Mouse (Mus musculus) liver, adult 2 months (tissue): ENCODE data around the gene Gabrb2.

Experiments used
- CTCF ChIP-seq: fragments of 200-500 bp; IDR thresholded peaks from 2 replicates; pipeline ENCODE4 v1.5.1; 2011; ENCODE audit warnings: low read depth, low read length, control low read depth
- POLR2A ChIP-seq: fragments of 200-500 bp; IDR thresholded peaks from 2 replicates; pipeline ENCODE4 v1.6.1; 2011; ENCODE audit warnings: low read length, control low read depth; ENCODE audit not compliant: insufficient read depth; ENCODE audit errors: extremely low read depth

DNA sequence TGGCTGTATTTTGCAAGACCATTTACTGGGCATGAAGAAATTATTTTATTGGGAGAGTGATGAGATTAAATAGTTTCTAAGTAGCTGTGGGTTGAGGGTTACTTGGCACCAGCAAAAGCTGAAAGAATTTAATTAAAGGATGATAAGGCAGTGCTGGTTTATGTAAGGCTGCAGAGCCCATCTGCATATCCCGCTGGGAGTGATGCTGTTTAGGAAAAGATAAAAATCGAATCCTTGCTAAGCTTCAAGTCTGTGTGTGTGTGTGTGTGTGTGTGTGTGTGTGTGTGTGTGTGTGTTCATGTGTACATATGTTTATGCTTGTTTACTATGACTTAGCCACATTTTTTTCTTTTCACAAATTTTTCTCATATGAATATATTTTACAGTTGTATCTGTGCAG lies 113.0 kb downstream of the Gabrb2 start:
- no peak for TF ChIP-seq CTCF
- no peak for TF ChIP-seq POLR2A
